Mouse (Mus musculus) spleen, postnatal 4 days (tissue): ENCODE data around the gene Galp.

Source experiments
- DNase-seq, 2 experiments: peaks; one replicate each; pipeline ENCODE4 v3.0.0; 2022; ENCODE audit warnings: low spot score in 2 of 2

Gene Galp

GRCm38 (mm10) chr7:6196790-6197189 lies at the start of gene Galp:
Gene Galp (plus strand): TSS chr7:6197090.
- no peak for DNase-seq

- no peak for DNase-seq
Measured at GRCm38 (mm10) chr7:6147688-6148087, 49.2 kb upstream of the Galp start.

- DNase-seq = no peak
Measured at GRCm38 (mm10) chr7:6151266-6151665, 45.6 kb upstream of the Galp start.

GRCm38 (mm10) chr7:6152036-6152435 lies 44.9 kb upstream of the Galp start:
- no peak for DNase-seq

GRCm38 (mm10) chr7:6153131-6153530 lies 43.8 kb upstream of the Galp start:
- DNase-seq = no peak

GRCm38 (mm10) chr7:6154164-6154563 lies 42.7 kb upstream of the Galp start:
- DNase-seq = no peak

- peak; percentile 72 to 90 for DNase-seq
Measured at GRCm38 (mm10) chr7:6155031-6155872, 41.6 kb upstream of the Galp start.

- peak; percentile 89 to 93 for DNase-seq
Measured at GRCm38 (mm10) chr7:6155901-6156411, 40.9 kb upstream of the Galp start, which contains the start of gene Zfp787. Gene Zfp787 (minus strand): TSS chr7:6155997.

GRCm38 (mm10) chr7:6156901-6157472 lies 39.9 kb upstream of the Galp start:
- no peak for DNase-seq

GRCm38 (mm10) chr7:6157479-6157878 lies 39.4 kb upstream of the Galp start:
- no peak for DNase-seq

- DNase-seq = no peak
Measured at GRCm38 (mm10) chr7:6159604-6160003, 37.3 kb upstream of the Galp start.

GRCm38 (mm10) chr7:6161541-6161940 lies 35.3 kb upstream of the Galp start:
- DNase-seq = no peak

GRCm38 (mm10) chr7:6162172-6162571 lies 34.7 kb upstream of the Galp start:
- no peak for DNase-seq

- DNase-seq = no peak
Measured at GRCm38 (mm10) chr7:6164671-6165070, 32.2 kb upstream of the Galp start.

- DNase-seq = no peak
Measured at GRCm38 (mm10) chr7:6169403-6169802, 27.5 kb upstream of the Galp start.

GRCm38 (mm10) chr7:6170391-6170790 lies 26.5 kb upstream of the Galp start:
- no peak for DNase-seq

GRCm38 (mm10) chr7:6170871-6171270 lies 26.0 kb upstream of the Galp start:
- DNase-seq = no peak

GRCm38 (mm10) chr7:6171444-6172005 lies 25.4 kb upstream of the Galp start:
- DNase-seq = peak; percentile 70 to 80

- peak; percentile 91 to 94 for DNase-seq
Measured at GRCm38 (mm10) chr7:6172006-6172649, 24.8 kb upstream of the Galp start, which contains the start of gene Zfp444. Gene Zfp444 (plus strand): TSS chr7:6172226.

- DNase-seq = no peak
Measured at GRCm38 (mm10) chr7:6172674-6173244, 24.1 kb upstream of the Galp start.

GRCm38 (mm10) chr7:6173872-6174271 lies 23.0 kb upstream of the Galp start:
- DNase-seq = no peak
